Mouse (Mus musculus): ENCODE data around the gene Gdpd5. TPM values are rescaled to one million over a fixed set of nuclear protein-coding genes. Genes with fewer than 3 reads are reported as not detected.

Gdpd5 gene
- total and polyA plus RNA-seq, 3 experiments = 0.16 to 0.49 TPM; not detected in 1

DNA sequence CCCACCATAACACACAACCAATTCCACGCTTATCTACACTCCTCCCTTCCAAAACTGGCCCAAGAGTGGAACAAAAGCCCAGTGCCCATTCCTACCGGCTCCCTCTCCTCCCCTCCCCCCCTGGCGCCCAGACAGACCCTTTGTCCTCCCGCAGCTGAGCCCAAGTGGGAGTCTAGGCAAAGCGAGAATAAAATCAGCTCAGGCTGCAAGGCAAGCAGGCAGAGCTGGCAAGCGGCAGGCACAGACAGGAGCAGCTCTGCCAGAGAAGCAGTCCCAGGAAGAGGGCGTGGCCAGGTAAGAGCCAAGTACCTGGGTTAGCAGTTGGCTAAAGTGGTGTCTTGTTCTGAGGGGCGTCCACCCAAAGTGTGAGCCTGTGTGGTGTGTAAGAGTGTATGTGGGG, 84.6 kb downstream of the Gdpd5 start, which contains the start of gene Klhl35:
TSS of gene Klhl35 (plus strand) at position 194 of the 400 bp plus-strand sequence.
- Histone ChIP-seq H3K4me3 (ENCODE audit: low read depth, low read length) (no peak within 1 kb of the TSS), H3K4me1 (ENCODE audit: insufficient read depth, low read depth, low read length) (peaks cover 2% of the 10 kb centered on the region), H3K9me3 (replicated peaks) (peaks cover 15% of the 10 kb centered on the region), H3K27me3 (ENCODE audit: insufficient read depth, low read length) (peaks cover 17% of the 10 kb centered on the region), H3K36me3 (replicated peaks) (peaks cover 23% of the 10 kb centered on the region)
- no peak for ATAC-seq (ENCODE audit: extremely low read depth, insufficient number of reproducible peaks, low FRiP score, poor library complexity, severe bottlenecking)
- DNase-seq (ENCODE audit: low spot score) = no peak
- no peak for TF ChIP-seq CTCF (IDR thresholded peaks at IDR 0.05; ENCODE audit: low read depth, low read length)
- TF ChIP-seq TAL1 (conservative IDR thresholded peaks at IDR 0.05; ENCODE audit: low read depth, low read length) = no peak
- no peak for TF ChIP-seq GATA2 (IDR thresholded peaks at IDR 0.05; ENCODE audit: borderline replicate concordance, low read depth, low read length)
- TF ChIP-seq POLR2AphosphoS5 (IDR thresholded peaks at IDR 0.05; ENCODE audit: insufficient replicate concordance, low read depth, low read length) = no peak
- TF ChIP-seq GATA1 (IDR thresholded peaks at IDR 0.05; ENCODE audit: borderline replicate concordance, low read length) = no peak

DNA sequence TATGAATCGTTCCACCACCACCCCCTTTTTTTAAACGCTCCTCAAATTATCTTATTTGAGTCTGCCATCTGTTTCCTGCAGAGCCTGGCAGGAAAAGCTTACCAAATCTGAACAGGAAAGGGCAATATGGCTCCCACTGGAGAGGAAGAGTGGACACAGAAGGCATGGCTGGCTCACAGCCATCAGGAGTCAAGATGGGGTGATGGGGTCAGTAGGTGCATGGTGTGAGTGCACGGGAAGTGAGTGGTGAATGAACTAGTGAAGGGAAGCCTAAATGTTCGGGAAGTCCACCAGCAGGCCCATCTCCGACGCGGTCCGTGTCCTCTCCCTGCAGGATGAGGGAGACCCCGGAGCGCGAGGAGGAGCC, 86.7 kb downstream of the Gdpd5 start:
- Histone ChIP-seq H3K27me3 (ENCODE audit: insufficient read depth, low read length) (peaks cover 15% of the 10 kb centered on the region), H3K4me1 (ENCODE audit: insufficient read depth, low read depth, low read length) (peaks cover 10% of the 10 kb centered on the region), H3K36me3 (replicated peaks) (peaks cover 42% of the 10 kb centered on the region), H3K9me3 (replicated peaks) (peaks cover 15% of the 10 kb centered on the region), H3K4me3 (ENCODE audit: low read depth, low read length) (no peak overlapping the region; the same call in 1 of the 2 replicates)
- ATAC-seq (ENCODE audit: extremely low read depth, insufficient number of reproducible peaks, low FRiP score, poor library complexity, severe bottlenecking) (no peak), DNase-seq (ENCODE audit: low spot score) (no peak)
- TF ChIP-seq TAL1 (conservative IDR thresholded peaks at IDR 0.05; ENCODE audit: low read depth, low read length) = no peak
- no peak for TF ChIP-seq GATA1 (IDR thresholded peaks at IDR 0.05; ENCODE audit: borderline replicate concordance, low read length)
- TF ChIP-seq GATA2 (IDR thresholded peaks at IDR 0.05; ENCODE audit: borderline replicate concordance, low read depth, low read length) = no peak

DNA sequence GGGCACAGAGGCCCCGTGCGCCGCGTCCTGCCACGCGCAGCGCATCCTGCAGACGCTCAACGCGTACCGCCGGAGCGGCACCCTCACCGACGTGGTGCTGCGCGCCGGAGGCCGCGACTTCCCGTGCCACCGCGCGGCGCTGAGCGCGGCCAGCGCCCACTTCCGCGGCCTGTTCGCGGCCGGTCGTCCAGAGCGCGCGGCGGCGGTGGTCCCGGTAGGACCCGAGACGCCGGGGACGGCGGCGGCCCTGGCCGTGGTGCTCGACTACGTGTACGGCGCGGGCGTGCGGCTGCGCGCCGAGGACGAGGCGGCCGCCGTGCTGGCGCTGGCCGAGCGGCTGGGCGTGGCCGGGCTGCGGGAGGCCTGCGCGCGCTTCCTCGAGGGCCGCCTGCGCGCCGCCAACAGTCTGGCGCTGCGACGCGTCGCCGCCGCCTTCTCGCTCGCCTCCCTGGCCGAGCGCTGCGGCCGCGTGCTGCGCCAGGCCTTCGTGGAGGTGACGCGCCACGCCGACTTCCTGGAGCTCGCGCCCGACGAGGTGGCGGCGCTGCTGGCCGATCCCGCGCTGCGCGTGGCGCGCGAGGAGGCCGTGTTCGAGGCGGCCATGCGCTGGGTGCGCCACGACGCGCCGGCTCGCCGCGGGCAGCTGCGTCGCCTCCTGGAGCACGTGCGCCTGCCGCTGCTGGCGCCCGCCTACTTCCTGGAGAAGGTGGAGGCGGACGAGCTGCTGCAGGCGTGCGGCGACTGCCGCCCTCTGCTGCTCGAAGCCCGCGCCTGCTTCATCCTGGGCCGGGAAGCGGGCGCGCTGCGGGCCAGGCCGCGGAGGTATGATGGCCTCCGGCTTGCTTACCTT, 87.3 kb downstream of the Gdpd5 start:
- Histone ChIP-seq H3K36me3 (replicated peaks) (peaks cover 48% of the 10 kb centered on the region), H3K4me3 (ENCODE audit: low read depth, low read length) (no peak overlapping the region; the same call in 1 of the 2 replicates), H3K4me1 (ENCODE audit: insufficient read depth, low read depth, low read length) (peaks cover 12% of the 10 kb centered on the region), H3K9me3 (replicated peaks) (peaks cover 15% of the 10 kb centered on the region), H3K27me3 (ENCODE audit: insufficient read depth, low read length) (peaks cover 15% of the 10 kb centered on the region)
- ATAC-seq (ENCODE audit: extremely low read depth, insufficient number of reproducible peaks, low FRiP score, poor library complexity, severe bottlenecking) = no peak
- no peak for TF ChIP-seq POLR2AphosphoS5 (IDR thresholded peaks at IDR 0.05; ENCODE audit: insufficient replicate concordance, low read depth, low read length)
- no peak for TF ChIP-seq GATA1 (IDR thresholded peaks at IDR 0.05; ENCODE audit: borderline replicate concordance, low read length)
- TF ChIP-seq GATA2 (IDR thresholded peaks at IDR 0.05; ENCODE audit: borderline replicate concordance, low read depth, low read length) = no peak
- no peak for TF ChIP-seq TAL1 (conservative IDR thresholded peaks at IDR 0.05; ENCODE audit: low read depth, low read length)
- TF ChIP-seq CTCF (IDR thresholded peaks at IDR 0.05; ENCODE audit: low read depth, low read length) = no peak
- DNase-seq (ENCODE audit: low spot score) = no peak

DNA sequence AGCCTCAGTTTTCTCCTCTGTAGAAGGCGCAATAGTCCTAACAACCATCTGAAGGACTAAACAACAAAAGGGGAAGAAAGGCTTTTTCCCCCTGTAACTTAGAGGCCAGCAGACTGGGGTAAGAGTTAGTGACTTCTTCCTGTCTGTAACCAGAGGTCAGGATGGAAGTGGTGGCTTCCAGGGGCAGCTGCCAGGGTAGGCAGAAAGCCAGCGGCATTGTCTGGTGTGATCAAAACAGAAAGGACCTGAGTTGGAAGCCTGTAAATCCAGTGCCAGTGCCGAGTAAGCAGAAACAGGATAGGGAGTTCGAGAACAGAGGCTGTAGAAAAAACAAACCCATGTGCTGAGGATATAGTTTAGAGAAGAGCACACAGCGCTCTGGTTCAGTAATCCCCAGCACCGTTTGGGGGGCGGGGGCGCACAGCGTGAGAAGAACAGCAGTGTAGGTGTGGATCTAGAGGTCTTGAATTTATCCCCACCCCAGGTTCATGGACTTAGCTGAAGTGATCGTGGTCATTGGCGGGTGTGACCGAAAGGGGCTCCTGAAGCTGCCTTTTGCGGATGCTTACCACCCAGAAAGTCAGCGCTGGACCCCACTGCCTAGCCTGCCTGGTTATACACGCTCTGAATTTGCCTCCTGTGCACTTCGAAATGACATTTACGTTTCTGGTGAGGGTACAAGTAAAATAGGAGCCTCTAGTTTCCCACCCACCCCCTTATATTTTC, 88.6 kb downstream of the Gdpd5 start:
- Histone ChIP-seq H3K27me3 (ENCODE audit: insufficient read depth, low read length) (peaks cover 14% of the 10 kb centered on the region), H3K4me3 (ENCODE audit: low read depth, low read length) (no peak overlapping the region), H3K4me1 (ENCODE audit: insufficient read depth, low read depth, low read length) (peaks cover 24% of the 10 kb centered on the region), H3K9me3 (replicated peaks) (peaks cover 15% of the 10 kb centered on the region), H3K36me3 (replicated peaks) (peaks cover 61% of the 10 kb centered on the region)
- ATAC-seq (ENCODE audit: extremely low read depth, insufficient number of reproducible peaks, low FRiP score, poor library complexity, severe bottlenecking) (no peak), DNase-seq (ENCODE audit: low spot score) (no peak)
- TF ChIP-seq CTCF (IDR thresholded peaks at IDR 0.05; ENCODE audit: low read depth, low read length) = no peak
- TF ChIP-seq POLR2AphosphoS5 (IDR thresholded peaks at IDR 0.05; ENCODE audit: insufficient replicate concordance, low read depth, low read length) = no peak
- no peak for TF ChIP-seq GATA2 (IDR thresholded peaks at IDR 0.05; ENCODE audit: borderline replicate concordance, low read depth, low read length)
- TF ChIP-seq GATA1 (IDR thresholded peaks at IDR 0.05; ENCODE audit: borderline replicate concordance, low read length) = no peak
- TF ChIP-seq TAL1 (conservative IDR thresholded peaks at IDR 0.05; ENCODE audit: low read depth, low read length) = no peak

DNA sequence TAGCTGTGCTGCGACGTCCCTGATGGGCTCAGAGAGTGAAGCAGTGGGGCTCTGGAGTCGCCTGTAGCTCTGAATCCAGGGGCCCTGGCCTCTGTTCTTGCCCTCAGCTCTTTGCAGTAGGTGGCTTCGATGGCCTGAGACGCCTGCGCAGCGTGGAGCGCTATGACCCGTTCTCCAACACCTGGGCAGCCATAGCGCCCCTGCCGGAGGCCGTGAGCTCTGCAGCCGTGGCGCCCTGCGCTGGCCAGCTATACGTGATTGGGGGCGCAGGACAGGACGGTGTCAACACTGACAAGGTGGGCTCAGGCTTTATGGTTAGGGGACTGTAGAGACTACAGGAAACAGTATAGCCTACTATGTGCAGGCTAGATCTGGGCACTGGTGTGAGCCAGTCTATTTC, 90.4 kb downstream of the Gdpd5 start:
- Histone ChIP-seq H3K36me3 (replicated peaks) (peaks cover 75% of the 10 kb centered on the region), H3K4me3 (ENCODE audit: low read depth, low read length) (no peak overlapping the region), H3K9me3 (replicated peaks) (peaks cover 15% of the 10 kb centered on the region), H3K4me1 (ENCODE audit: insufficient read depth, low read depth, low read length) (peaks cover 37% of the 10 kb centered on the region), H3K27me3 (ENCODE audit: insufficient read depth, low read length) (no peaks in the 10 kb centered on the region)
- ATAC-seq (ENCODE audit: extremely low read depth, insufficient number of reproducible peaks, low FRiP score, poor library complexity, severe bottlenecking) (no peak), DNase-seq (ENCODE audit: low spot score) (no peak)
- TF ChIP-seq CTCF (IDR thresholded peaks at IDR 0.05; ENCODE audit: low read depth, low read length) (no peak), POLR2AphosphoS5 (IDR thresholded peaks at IDR 0.05; ENCODE audit: insufficient replicate concordance, low read depth, low read length) (no peak), TAL1 (conservative IDR thresholded peaks at IDR 0.05; ENCODE audit: low read depth, low read length) (no peak), GATA1 (IDR thresholded peaks at IDR 0.05; ENCODE audit: borderline replicate concordance, low read length) (no peak), GATA2 (IDR thresholded peaks at IDR 0.05; ENCODE audit: borderline replicate concordance, low read depth, low read length) (no peak)
